Mouse (Mus musculus): ENCODE data around the gene Tead4.

The Tead4 gene

GRCm38 (mm10) chr6:128181176-128181575, 119.4 kb downstream of the Tead4 start:
- no peak for ATAC-seq (ENCODE audit: insufficient number of reproducible peaks, low FRiP score, low TSS enrichment)

GRCm38 (mm10) chr6:128179651-128180050, 121.0 kb downstream of the Tead4 start:
- ATAC-seq (ENCODE audit: insufficient number of reproducible peaks, low FRiP score, low TSS enrichment) = no peak

DNA sequence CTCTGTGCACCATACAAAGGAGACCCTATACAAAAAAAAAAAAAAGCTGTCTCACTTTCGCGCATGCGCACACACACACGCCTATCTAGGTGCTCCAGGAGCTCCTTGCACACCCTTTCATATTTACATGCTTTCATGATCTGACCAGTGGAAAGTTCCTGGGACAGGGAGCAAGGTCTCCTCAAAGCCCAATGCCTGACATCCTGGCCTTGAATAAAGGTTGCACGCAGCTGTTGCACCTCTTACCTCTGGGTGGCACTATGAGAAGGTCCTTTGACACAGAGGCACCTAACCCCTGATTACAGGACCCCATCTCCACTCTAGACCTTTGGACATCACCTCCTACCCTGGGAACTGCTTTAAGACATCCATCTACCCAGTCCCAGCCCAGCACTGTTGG, 121.4 kb downstream of the Tead4 start:
- no peak for ATAC-seq (ENCODE audit: insufficient number of reproducible peaks, low FRiP score, low TSS enrichment)

DNA sequence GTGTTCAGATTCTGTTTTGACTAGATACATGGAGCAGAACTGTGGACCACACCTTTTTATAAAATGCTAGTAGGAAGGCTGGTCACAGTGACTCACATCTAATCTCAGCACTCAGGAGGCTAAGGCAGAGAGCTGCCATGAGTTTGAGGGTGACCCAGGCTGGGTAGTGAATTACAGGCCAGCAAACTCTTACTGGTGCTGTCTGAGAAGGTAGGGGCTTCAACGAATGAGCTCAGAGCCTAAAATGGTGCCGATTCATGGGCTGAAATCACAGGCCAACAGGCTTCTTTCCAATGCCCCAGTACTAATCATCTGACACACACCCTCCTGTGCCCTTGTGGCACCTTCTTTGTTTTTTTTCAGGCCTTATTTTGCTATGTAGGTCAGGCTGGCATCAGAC, 121.9 kb downstream of the Tead4 start:
- no peak for ATAC-seq (ENCODE audit: insufficient number of reproducible peaks, low FRiP score, low TSS enrichment)
